Mouse (Mus musculus): ENCODE data around the gene Alpl.

DNA sequence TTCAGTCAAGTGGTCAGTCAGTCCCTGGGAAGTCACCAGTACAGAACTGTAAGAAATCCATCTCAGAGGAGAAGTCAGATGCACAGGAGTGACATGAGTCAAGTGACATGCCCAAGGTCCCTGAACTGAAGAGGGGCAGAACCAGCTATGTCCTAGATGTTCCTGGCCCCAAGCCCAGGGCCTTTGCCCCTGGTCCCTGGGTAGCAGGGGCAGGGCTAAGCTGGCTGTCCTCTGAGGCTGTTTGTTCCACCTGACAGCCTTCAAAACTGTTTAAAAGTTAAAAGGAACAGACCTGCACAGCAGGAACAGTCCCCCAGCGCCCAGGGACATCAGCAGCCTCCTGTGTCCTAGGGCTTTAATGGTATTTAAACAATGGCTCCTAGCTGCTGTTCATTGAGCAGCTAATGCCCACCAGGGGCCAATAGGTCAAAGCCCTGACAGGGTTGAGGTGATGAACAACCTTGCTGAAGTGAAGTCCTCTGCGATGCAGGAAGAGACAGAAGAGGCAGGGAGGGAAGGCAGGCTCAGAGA lies 22.8 kb downstream of the Alpl start:
- TF ChIP-seq POLR2A (IDR thresholded peaks at IDR 0.05; ENCODE audit: extremely low read depth, insufficient read depth, low read length) = peak; percentile 40; the same call in 1 of the 2 replicates
- no peak for TF ChIP-seq CTCF (IDR thresholded peaks at IDR 0.05; ENCODE audit: low read depth, low read length)
